Mouse (Mus musculus) limb, embryonic 12.5 days (tissue): ENCODE results near the gene Hnf4a. TPM values are rescaled to one million over a fixed set of nuclear protein-coding genes. Genes with fewer than 3 reads are reported as not detected.

Experiments
- ATAC-seq: fragments of 200-750 bp; cut with Nextera tagmentation; 2 replicates; pipeline ENCODE4 v1.8.0; 2017; ENCODE audit warnings: low read depth, moderate TSS enrichment; ENCODE audit not compliant: insufficient number of reproducible peaks, insufficient read depth, low FRiP score, low TSS enrichment
- H3K27ac ChIP-seq: fragments of 300-500 bp; sonication (generic); 2 replicates; pipeline ENCODE4 v1.5.1; 2016; ENCODE audit warnings: mild to moderate bottlenecking, moderate library complexity
- H3K27me3 ChIP-seq: fragments of 300-500 bp; sonication (generic); 2 replicates; pipeline ENCODE4 v1.6.1; 2016; ENCODE audit warnings: mild to moderate bottlenecking, moderate library complexity
- H3K36me3 ChIP-seq: fragments of 300-500 bp; sonication (generic); 2 replicates; pipeline ENCODE4 v1.6.1; 2016; ENCODE audit warnings: mild to moderate bottlenecking, moderate library complexity
- H3K4me1 ChIP-seq: fragments of 300-500 bp; sonication (generic); replicated peaks from 2 replicates; pipeline ENCODE4 v1.6.1; 2016
- H3K4me2 ChIP-seq: fragments of 300-500 bp; sonication (generic); 2 replicates; pipeline ENCODE4 v1.6.1; 2016; ENCODE audit warnings: mild to moderate bottlenecking, moderate library complexity
- H3K4me3 ChIP-seq: fragments of 300-500 bp; sonication (generic); replicated peaks from 2 replicates; pipeline ENCODE4 v1.5.1; 2016; ENCODE audit warnings: mild to moderate bottlenecking
- H3K9ac ChIP-seq: fragments of 300-500 bp; sonication (generic); replicated peaks from 2 replicates; pipeline ENCODE4 v1.6.1; 2016; ENCODE audit warnings: mild to moderate bottlenecking, moderate library complexity
- H3K9me3 ChIP-seq: fragments of 300-500 bp; sonication (generic); 2 replicates; pipeline ENCODE4 v1.6.1; 2016; ENCODE audit warnings: mild to moderate bottlenecking, moderate library complexity
- WGBS: fragments of 180-500 bp; shearing (Covaris S2); methylation state at CpG from one replicate; pipeline ENCODE4 v1.1.7; 2016; 5-methylcytosine and 5-hydroxymethylcytosine counted together
- polyA plus RNA-seq: library from polyadenylated mRNA; unstranded; fragments of >200 nt; fragmentation: Nextera tagmentation; extraction: Ambion mirVana; gene quantifications from 2 replicates; pipeline ENCODE4 v1.2.1, GENCODE M21; 2016

Hnf4a gene
- polyA plus RNA-seq, 1 experiment from 2014 or later = not detected

- no peak overlapping the region for H3K4me3 ChIP-seq
- WGBS = 64% methylated on average over 7 of the region's 7 CpGs
- no peak for ATAC-seq
- no peaks in the 10 kb centered on the region for H3K36me3 ChIP-seq
- peaks cover 13% of the 10 kb centered on the region for H3K27me3 ChIP-seq
- H3K27ac ChIP-seq = no peak overlapping the region
- no peak overlapping the region for H3K9ac ChIP-seq
- no peaks in the 10 kb centered on the region for H3K4me1 ChIP-seq
- H3K9me3 ChIP-seq = no peaks in the 10 kb centered on the region
- H3K4me2 ChIP-seq = no peak overlapping the region
Observed at GRCm38 (mm10) chr2:163491351-163491750, 15.3 kb upstream of the Hnf4a start.

GRCm38 (mm10) chr2:163492018-163492417 lies 14.6 kb upstream of the Hnf4a start, which contains the start of gene R3hdml:
Gene R3hdml (plus strand): TSS chr2:163492318.
- WGBS = 74% methylated on average over 5 of the region's 5 CpGs
- H3K27me3 ChIP-seq = peaks cover 13% of the 10 kb centered on the region
- no peaks in the 10 kb centered on the region for H3K9me3 ChIP-seq
- H3K4me3 ChIP-seq = no peak within 1 kb of the TSS
- H3K4me2 ChIP-seq = no peak within 1 kb of the TSS
- no peak for ATAC-seq
- no peaks in the 10 kb centered on the region for H3K4me1 ChIP-seq
- no peak within 1 kb of the TSS for H3K27ac ChIP-seq
- no peak within 1 kb of the TSS for H3K9ac ChIP-seq
- no peaks in the 10 kb centered on the region for H3K36me3 ChIP-seq

- no peaks in the 10 kb centered on the region for H3K4me1 ChIP-seq
- H3K27me3 ChIP-seq = peaks cover 13% of the 10 kb centered on the region
- WGBS = 47% methylated on average over 5 of the region's 5 CpGs
- H3K9me3 ChIP-seq = no peaks in the 10 kb centered on the region
- H3K4me2 ChIP-seq = no peak overlapping the region
- ATAC-seq = no peak
- H3K9ac ChIP-seq = no peak overlapping the region
- H3K4me3 ChIP-seq = no peak overlapping the region
- H3K36me3 ChIP-seq = no peaks in the 10 kb centered on the region
- H3K27ac ChIP-seq = no peak overlapping the region
Observed at GRCm38 (mm10) chr2:163493031-163493430, 13.6 kb upstream of the Hnf4a start.

GRCm38 (mm10) chr2:163493976-163494375 lies 12.6 kb upstream of the Hnf4a start:
- H3K9ac ChIP-seq = no peak overlapping the region
- no peak overlapping the region for H3K4me2 ChIP-seq
- no peak for ATAC-seq
- H3K4me1 ChIP-seq = no peaks in the 10 kb centered on the region
- H3K27me3 ChIP-seq = peaks cover 13% of the 10 kb centered on the region
- H3K36me3 ChIP-seq = no peaks in the 10 kb centered on the region
- no peak overlapping the region for H3K4me3 ChIP-seq
- WGBS = 59% methylated on average over 5 of the region's 5 CpGs
- no peak overlapping the region for H3K27ac ChIP-seq
- H3K9me3 ChIP-seq = no peaks in the 10 kb centered on the region

- Histone ChIP-seq H3K4me2 (no peak overlapping the region), H3K27ac (no peak overlapping the region), H3K36me3 (no peaks in the 10 kb centered on the region), H3K9ac (no peak overlapping the region), H3K9me3 (no peaks in the 10 kb centered on the region), H3K4me3 (no peak overlapping the region), H3K4me1 (no peaks in the 10 kb centered on the region), H3K27me3 (peaks cover 13% of the 10 kb centered on the region)
- ATAC-seq = no peak
- WGBS = 42% methylated on average over 6 of the region's 6 CpGs
Observed at GRCm38 (mm10) chr2:163494456-163494855, 12.2 kb upstream of the Hnf4a start.

- Histone ChIP-seq H3K9me3 (no peaks in the 10 kb centered on the region), H3K36me3 (no peaks in the 10 kb centered on the region), H3K4me3 (no peak overlapping the region), H3K4me2 (no peak overlapping the region), H3K27me3 (no peaks in the 10 kb centered on the region; the same call in 1 of the 2 replicates), H3K4me1 (no peaks in the 10 kb centered on the region), H3K9ac (no peak overlapping the region), H3K27ac (no peak overlapping the region)
- ATAC-seq = no peak
- 72% methylated on average over 2 of the region's 2 CpGs for WGBS
Observed at GRCm38 (mm10) chr2:163502219-163502618, 4.4 kb upstream of the Hnf4a start.

GRCm38 (mm10) chr2:163503191-163503590 lies 3.4 kb upstream of the Hnf4a start:
- Histone ChIP-seq H3K9me3 (no peaks in the 10 kb centered on the region), H3K9ac (no peak overlapping the region), H3K4me3 (no peak overlapping the region), H3K4me2 (no peak overlapping the region), H3K27ac (no peak overlapping the region), H3K4me1 (no peaks in the 10 kb centered on the region), H3K36me3 (no peaks in the 10 kb centered on the region), H3K27me3 (no peaks in the 10 kb centered on the region; the same call in 1 of the 2 replicates)
- WGBS = 76% methylated on average over 7 of the region's 7 CpGs
- ATAC-seq = no peak

- no peak overlapping the region for H3K4me3 ChIP-seq
- no peak overlapping the region for H3K9ac ChIP-seq
- H3K9me3 ChIP-seq = no peaks in the 10 kb centered on the region
- no peak overlapping the region for H3K27ac ChIP-seq
- ATAC-seq = no peak
- H3K4me2 ChIP-seq = no peak overlapping the region
- H3K36me3 ChIP-seq = no peaks in the 10 kb centered on the region
- 83% methylated on average over 7 of the region's 7 CpGs for WGBS
- H3K4me1 ChIP-seq = no peaks in the 10 kb centered on the region
- no peaks in the 10 kb centered on the region for H3K27me3 ChIP-seq
Observed at GRCm38 (mm10) chr2:163525761-163526243, 19.2 kb downstream of the Hnf4a start.

GRCm38 (mm10) chr2:163527497-163527896 lies 20.9 kb downstream of the Hnf4a start:
- WGBS = 85% methylated on average over 2 of the region's 2 CpGs
- no peak for ATAC-seq
- H3K36me3 ChIP-seq = no peaks in the 10 kb centered on the region
- H3K4me1 ChIP-seq = no peaks in the 10 kb centered on the region
- H3K27me3 ChIP-seq = no peaks in the 10 kb centered on the region
- H3K27ac ChIP-seq = no peak overlapping the region
- H3K9me3 ChIP-seq = no peaks in the 10 kb centered on the region
- H3K9ac ChIP-seq = no peak overlapping the region
- no peak overlapping the region for H3K4me3 ChIP-seq
- no peak overlapping the region for H3K4me2 ChIP-seq

GRCm38 (mm10) chr2:163530418-163530817 lies 23.8 kb downstream of the Hnf4a start:
- H3K4me2 ChIP-seq = no peak overlapping the region
- 52% methylated on average over 8 of the region's 8 CpGs for WGBS
- no peaks in the 10 kb centered on the region for H3K36me3 ChIP-seq
- no peak for ATAC-seq
- no peak overlapping the region for H3K4me3 ChIP-seq
- H3K27ac ChIP-seq = no peak overlapping the region
- H3K9ac ChIP-seq = no peak overlapping the region
- no peaks in the 10 kb centered on the region for H3K9me3 ChIP-seq
- H3K27me3 ChIP-seq = 0 out of 2 replicates have a peak, but pooled peaks cover 4% of the 10 kb centered on the region
- H3K4me1 ChIP-seq = no peaks in the 10 kb centered on the region

- Histone ChIP-seq H3K27ac (no peak overlapping the region), H3K4me2 (no peak overlapping the region), H3K27me3 (peaks cover 19% of the 10 kb centered on the region), H3K9ac (no peak overlapping the region), H3K4me1 (no peaks in the 10 kb centered on the region), H3K4me3 (no peak overlapping the region), H3K9me3 (no peaks in the 10 kb centered on the region), H3K36me3 (no peaks in the 10 kb centered on the region)
- 9% methylated on average over 9 of the region's 9 CpGs for WGBS
- ATAC-seq = no peak
Observed at GRCm38 (mm10) chr2:163531917-163532316, 25.3 kb downstream of the Hnf4a start.

- H3K27me3 ChIP-seq = peaks cover 23% of the 10 kb centered on the region
- H3K4me3 ChIP-seq = no peak overlapping the region
- no peaks in the 10 kb centered on the region for H3K9me3 ChIP-seq
- no peak for ATAC-seq
- no peak overlapping the region for H3K9ac ChIP-seq
- H3K4me1 ChIP-seq = no peaks in the 10 kb centered on the region
- H3K27ac ChIP-seq = no peak overlapping the region
- no peak overlapping the region for H3K4me2 ChIP-seq
- 86% methylated on average over 9 of the region's 9 CpGs for WGBS
- no peaks in the 10 kb centered on the region for H3K36me3 ChIP-seq
Observed at GRCm38 (mm10) chr2:163533226-163533625, 26.6 kb downstream of the Hnf4a start.
